15 mouse cellular contexts compared by ENCODE assay signal in the genomic region with DNA sequence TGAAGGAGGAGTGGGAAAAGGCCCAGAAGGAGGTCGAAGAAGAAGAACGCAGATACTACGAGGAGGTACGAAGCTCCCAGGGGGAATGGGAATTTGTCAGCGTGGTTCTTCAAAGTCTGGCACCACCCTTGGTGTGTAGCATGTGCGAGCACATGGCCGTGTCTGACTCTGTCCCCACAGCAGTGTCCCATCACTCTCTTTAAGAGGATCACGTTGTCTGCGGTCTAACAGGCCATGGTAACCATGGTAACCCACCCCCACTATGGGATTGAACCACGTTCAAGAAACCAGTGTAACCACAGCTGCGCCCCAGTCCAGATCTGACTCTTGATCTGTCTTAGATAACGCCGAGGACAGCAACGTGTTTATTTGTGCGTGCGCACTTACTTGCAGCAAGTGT.
DNase-seq lines count a peak whose midpoint lies in the region; ATAC-seq and TF ChIP-seq lines count a peak whose summit lies in the region.
"Had no signal": no experiment of that assay in that cellular context is flagged by ENCODE, and none has a peak within 500 bp of the region (broad histone marks: within the 10 kb centered on the region; RNA-seq: fewer than 3 reads in every experiment).

No protein-coding gene starts in this region.

- peak; percentile 47 for DNase-seq in heart, embryonic 10.5 days (ENCODE audit: low spot score)
- DNase-seq in heart, postnatal 14 days = no peak
- DNase-seq in brain, embryonic 14.5 days (ENCODE audit: low read depth) = peak; percentile 59
- peak; percentile 34 for DNase-seq in hindbrain, embryonic 11.5 days (ENCODE audit: low spot score)
- peak; percentile 62 for DNase-seq in midbrain, embryonic 14.5 days
- DNase-seq in right cerebral cortex, postnatal 10 days (ENCODE audit: low spot score in 2 of 2) = no peak
- no peak for DNase-seq in adrenal gland, adult 8-10 months
- no peak for DNase-seq in kidney, adult 9 months
- DNase-seq: adrenal gland, postnatal 25 days; cerebellum, postnatal 25 days; gastrocnemius, postnatal 36 days; kidney, adult 11 months; lung, postnatal 14 days; right cerebral cortex, adult 18-20 months had no signal

- 0 out of 2 replicates have a peak, but pooled peaks cover 6% of the 10 kb centered on the region for H3K4me1 ChIP-seq in heart, embryonic 10.5 days
- no peaks in the 10 kb centered on the region for H3K4me1 ChIP-seq in hindbrain, embryonic 11.5 days (replicated peaks; ENCODE audit: control insufficient read depth, insufficient read depth, low read length)
- peaks cover 4% of the 10 kb centered on the region for H3K4me1 ChIP-seq in midbrain, embryonic 14.5 days (ENCODE audit: control insufficient read depth, insufficient read depth, low read length)
- H3K4me1 ChIP-seq: liver, embryonic 12.5 days had no signal

- no peak overlapping the region for H3K9ac ChIP-seq in hindbrain, embryonic 11.5 days (ENCODE audit: low read depth, low read length)
- no peak overlapping the region for H3K9ac ChIP-seq in midbrain, embryonic 14.5 days (replicated peaks; ENCODE audit: low read length)
- H3K9ac ChIP-seq: liver, embryonic 12.5 days had no signal

- no peaks in the 10 kb centered on the region for H3K9me3 ChIP-seq in heart, embryonic 10.5 days
- no peaks in the 10 kb centered on the region for H3K9me3 ChIP-seq in hindbrain, embryonic 11.5 days (ENCODE audit: control insufficient read depth, low read length)
- H3K9me3 ChIP-seq in midbrain, embryonic 14.5 days (ENCODE audit: control insufficient read depth, low read length) = no peaks in the 10 kb centered on the region
- H3K9me3 ChIP-seq: liver, embryonic 12.5 days had no signal

- intact Hi-C loops in heart, postnatal 14 days (cut with DNase I) = no loop called here

- TF ChIP-seq POLR2A in brain, embryonic 14.5 days (IDR thresholded peaks at IDR 0.05; ENCODE audit: borderline replicate concordance, extremely low read depth, insufficient read depth, insufficient read length, poor library complexity, severe bottlenecking) = no peak

- peaks cover 17% of the 10 kb centered on the region; the same call in 1 of the 2 replicates for H3K27me3 ChIP-seq in heart, embryonic 10.5 days (ENCODE audit: insufficient read depth, poor library complexity, severe bottlenecking)
- H3K27me3 ChIP-seq in hindbrain, embryonic 11.5 days (ENCODE audit: control insufficient read depth, insufficient read depth, low read length) = no peaks in the 10 kb centered on the region
- no peaks in the 10 kb centered on the region for H3K27me3 ChIP-seq in midbrain, embryonic 14.5 days (ENCODE audit: control insufficient read depth, insufficient read depth, low read length)
- H3K27me3 ChIP-seq: liver, embryonic 12.5 days had no signal

- no peak overlapping the region for H3K27ac ChIP-seq in heart, embryonic 10.5 days
- no peak overlapping the region for H3K27ac ChIP-seq in hindbrain, embryonic 11.5 days (ENCODE audit: low read depth, low read length)
- no peak overlapping the region for H3K27ac ChIP-seq in midbrain, embryonic 14.5 days (replicated peaks; ENCODE audit: low read depth, low read length)
- H3K27ac ChIP-seq: liver, embryonic 12.5 days had no signal

- WGBS in heart, embryonic 10.5 days = 79% methylated on average over 16 of the region's 16 CpGs
- 73% methylated on average over 16 of the region's 16 CpGs for WGBS in hindbrain, embryonic 11.5 days
- 52% methylated on average over 16 of the region's 16 CpGs for WGBS in midbrain, embryonic 14.5 days

- TF ChIP-seq CTCF in brain, embryonic 14.5 days (IDR thresholded peaks at IDR 0.05; ENCODE audit: borderline replicate concordance, extremely low read depth, insufficient read depth, insufficient read length) = no peak

- ATAC-seq in hindbrain, embryonic 11.5 days (ENCODE audit: low FRiP score) = peak; percentile 54
- ATAC-seq in midbrain, embryonic 14.5 days (ENCODE audit: low FRiP score, low TSS enrichment) = no peak; the same call in 1 of the 2 replicates
- ATAC-seq: liver, embryonic 12.5 days had no signal

- H3K36me3 ChIP-seq in heart, embryonic 10.5 days = peaks cover 11% of the 10 kb centered on the region; the same call in 1 of the 2 replicates
- no peaks in the 10 kb centered on the region for H3K36me3 ChIP-seq in hindbrain, embryonic 11.5 days (ENCODE audit: control insufficient read depth, insufficient read depth, low read length)
- peaks cover 52% of the 10 kb centered on the region for H3K36me3 ChIP-seq in midbrain, embryonic 14.5 days (ENCODE audit: control insufficient read depth, insufficient read depth, low read length)
- H3K36me3 ChIP-seq: liver, embryonic 12.5 days had no signal

- H3K4me2 ChIP-seq in hindbrain, embryonic 11.5 days (replicated peaks; ENCODE audit: low read depth, low read length) = no peak overlapping the region
- H3K4me2 ChIP-seq in midbrain, embryonic 14.5 days (ENCODE audit: low read length) = no peak overlapping the region
- H3K4me2 ChIP-seq: liver, embryonic 12.5 days had no signal

- no peak overlapping the region for H3K4me3 ChIP-seq in heart, embryonic 10.5 days
- H3K4me3 ChIP-seq in hindbrain, embryonic 11.5 days (ENCODE audit: low read depth, low read length) = no peak overlapping the region
- H3K4me3 ChIP-seq in midbrain, embryonic 14.5 days (replicated peaks; ENCODE audit: low read depth, low read length) = no peak overlapping the region
- H3K4me3 ChIP-seq: liver, embryonic 12.5 days had no signal

Comparison
In these comparisons a context has a peak if more than half of its experiments do, and no peak if none do; other contexts are left out.
1. DNase-seq: peak in heart, embryonic 10.5 days (single experiment), brain, embryonic 14.5 days (single experiment), hindbrain, embryonic 11.5 days (single experiment) and midbrain, embryonic 14.5 days (single experiment); none in heart, postnatal 14 days (0 of 2), right cerebral cortex, postnatal 10 days (0 of 2), adrenal gland, adult 8-10 months (single experiment) and kidney, adult 9 months (single experiment).